Mouse (Mus musculus): ENCODE data around the gene Cd2. TPM values are rescaled to one million over a fixed set of nuclear protein-coding genes. Genes with fewer than 3 reads are reported as not detected.

Gene Cd2
- polyA plus RNA-seq, 1 experiment from 2014 or later, result not detected

GRCm38 (mm10) chr3:101228868-101229550, 58.7 kb downstream of the Cd2 start:
- no peak for DNase-seq (ENCODE audit: low spot score)
- WGBS, result 84% methylated on average over 13 of the region's 13 CpGs
- no peak overlapping the region for H3K4me3 ChIP-seq (ENCODE audit: low read depth, low read length)

GRCm38 (mm10) chr3:101228066-101228465, 59.7 kb downstream of the Cd2 start:
- no peak overlapping the region for H3K4me2 ChIP-seq (ENCODE audit: low read depth, low read length)
- ATAC-seq (replicated peaks; ENCODE audit: insufficient number of reproducible peaks, low FRiP score, low TSS enrichment, low read depth) (no peak), DNase-seq (ENCODE audit: low spot score) (no peak)
- H3K27me3 ChIP-seq (ENCODE audit: control insufficient read depth, insufficient read depth, low read length), result no peaks in the 10 kb centered on the region
- H3K36me3 ChIP-seq (replicated peaks; ENCODE audit: control insufficient read depth, insufficient read depth, low read depth, low read length), result no peaks in the 10 kb centered on the region
- H3K9me3 ChIP-seq (replicated peaks; ENCODE audit: control insufficient read depth, low read length), result no peaks in the 10 kb centered on the region
- no peak overlapping the region for H3K4me3 ChIP-seq (ENCODE audit: low read depth, low read length)
- no peak overlapping the region for H3K27ac ChIP-seq (replicated peaks; ENCODE audit: low read depth, low read length)
- 79% methylated on average over 5 of the region's 5 CpGs for WGBS
- H3K9ac ChIP-seq (replicated peaks; ENCODE audit: low read length), result no peak overlapping the region
- H3K4me1 ChIP-seq (ENCODE audit: control insufficient read depth, insufficient read depth, low read length), result no peaks in the 10 kb centered on the region

More at GRCm38 (mm10) chr3:101228868-101229550, 58.7 kb downstream of the Cd2 start:
- no peaks in the 10 kb centered on the region for H3K36me3 ChIP-seq (replicated peaks; ENCODE audit: control insufficient read depth, insufficient read depth, low read depth, low read length)
- no peak overlapping the region for H3K4me2 ChIP-seq (ENCODE audit: low read depth, low read length)
- H3K27me3 ChIP-seq (ENCODE audit: control insufficient read depth, insufficient read depth, low read length), result no peaks in the 10 kb centered on the region
- H3K9me3 ChIP-seq (replicated peaks; ENCODE audit: control insufficient read depth, low read length), result no peaks in the 10 kb centered on the region
- no peak for ATAC-seq (replicated peaks; ENCODE audit: insufficient number of reproducible peaks, low FRiP score, low TSS enrichment, low read depth)
- H3K27ac ChIP-seq (replicated peaks; ENCODE audit: low read depth, low read length), result no peak overlapping the region
- no peak overlapping the region for H3K9ac ChIP-seq (replicated peaks; ENCODE audit: low read length)
- H3K4me1 ChIP-seq (ENCODE audit: control insufficient read depth, insufficient read depth, low read length), result no peaks in the 10 kb centered on the region

Other genes with a start within 250 kb of the Cd2 start
- gene Ptgfrn, start 177.7 kb downstream of the Cd2 start, polyA plus RNA-seq (2014; fragmentation: Nextera tagmentation; extraction: Ambion mirVana), result 4.8 and 6.5 TPM in 2 replicates
- 40.6 and 42.3 TPM in 2 replicates for gene Igsf3, start 89.1 kb upstream of the Cd2 start, polyA plus RNA-seq (2014; fragmentation: Nextera tagmentation; extraction: Ambion mirVana)